Mouse (Mus musculus): ENCODE measurements around the gene Bcas3. TPM values are rescaled to one million over a fixed set of nuclear protein-coding genes. Genes with fewer than 3 reads are reported as not detected.

The Bcas3 gene
- total and polyA plus RNA-seq, 3 experiments, result 45.8 to 63.8 (median 47.6) TPM

DNA sequence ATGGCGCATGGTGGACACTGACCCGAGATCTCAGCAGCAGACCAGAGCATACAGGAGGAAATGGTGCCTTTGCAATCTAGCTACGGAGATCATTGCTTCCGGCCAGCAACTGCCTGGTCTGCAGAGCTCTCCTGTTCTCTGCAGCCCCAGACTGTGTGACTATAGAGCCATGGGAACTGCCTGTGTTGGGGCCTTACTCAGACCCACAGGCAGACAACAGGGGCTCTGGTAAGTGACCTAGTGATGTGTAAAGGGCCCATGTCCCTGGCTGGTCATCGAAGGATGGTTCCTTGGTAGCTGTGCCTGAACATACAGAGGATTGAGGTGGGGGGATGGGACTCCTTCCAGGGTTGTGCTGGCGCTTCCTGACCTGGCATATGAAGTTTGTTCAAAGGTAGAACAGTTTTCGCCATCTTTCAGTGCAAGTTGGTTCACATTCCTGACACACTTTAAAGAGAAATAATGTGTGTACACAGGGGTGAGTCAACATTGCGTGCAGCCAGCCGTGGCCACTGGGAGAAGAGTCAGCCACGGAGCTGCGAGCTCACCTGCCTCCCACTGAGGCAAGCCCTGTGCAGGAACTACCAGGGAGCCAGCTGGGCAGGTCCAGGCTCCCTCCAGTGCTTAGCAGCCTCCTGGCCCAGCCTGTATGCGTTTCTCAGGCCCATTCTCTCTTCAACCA, 439.7 kb downstream of the Bcas3 start:
- DNase-seq, result no peak

- DNase-seq, result no peak
Observed at GRCm38 (mm10) chr11:85799456-85799855, 446.5 kb downstream of the Bcas3 start.

DNA sequence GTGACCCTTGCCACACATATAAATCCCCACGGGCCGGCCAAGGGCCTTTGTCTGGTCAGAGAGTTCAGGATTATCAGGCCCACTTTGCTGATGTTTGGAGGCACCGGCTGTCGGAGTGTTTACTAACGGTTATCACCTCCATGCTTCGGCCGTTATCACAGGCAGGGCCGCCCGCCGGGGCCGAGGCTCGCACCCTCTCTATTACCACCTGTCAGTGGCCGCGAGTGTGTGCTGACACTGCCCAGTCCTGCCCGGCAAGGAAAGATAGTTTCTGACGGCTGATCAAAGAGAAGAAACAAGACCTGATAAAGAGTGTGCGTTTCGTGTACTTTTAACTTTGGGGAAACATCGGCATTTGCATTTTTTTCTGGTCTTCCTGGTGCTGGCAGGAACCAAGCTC, 446.9 kb downstream of the Bcas3 start:
- no peak for DNase-seq

- no peak for DNase-seq
Observed at GRCm38 (mm10) chr11:85800380-85800779, 447.4 kb downstream of the Bcas3 start.

DNA sequence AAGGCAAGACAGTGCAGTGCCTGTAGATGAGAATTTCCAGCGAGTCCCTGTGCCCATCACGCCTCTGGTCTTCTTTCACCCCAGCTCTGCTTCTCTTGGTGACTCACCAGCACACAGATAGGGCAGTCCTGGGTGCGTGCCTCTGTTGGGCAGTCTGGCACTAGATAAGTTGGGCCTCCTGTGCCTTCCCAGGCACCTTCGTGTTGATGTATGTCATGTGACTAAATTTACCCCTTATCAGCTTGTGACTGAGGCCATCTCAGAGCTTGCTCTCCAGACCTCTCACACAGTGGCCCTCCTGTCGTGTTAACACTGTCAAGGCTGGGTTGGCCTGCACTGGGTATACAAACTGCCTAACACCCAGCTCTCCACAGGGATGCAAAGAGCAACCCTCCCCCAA, 451.1 kb downstream of the Bcas3 start:
- DNase-seq, result no peak

DNA sequence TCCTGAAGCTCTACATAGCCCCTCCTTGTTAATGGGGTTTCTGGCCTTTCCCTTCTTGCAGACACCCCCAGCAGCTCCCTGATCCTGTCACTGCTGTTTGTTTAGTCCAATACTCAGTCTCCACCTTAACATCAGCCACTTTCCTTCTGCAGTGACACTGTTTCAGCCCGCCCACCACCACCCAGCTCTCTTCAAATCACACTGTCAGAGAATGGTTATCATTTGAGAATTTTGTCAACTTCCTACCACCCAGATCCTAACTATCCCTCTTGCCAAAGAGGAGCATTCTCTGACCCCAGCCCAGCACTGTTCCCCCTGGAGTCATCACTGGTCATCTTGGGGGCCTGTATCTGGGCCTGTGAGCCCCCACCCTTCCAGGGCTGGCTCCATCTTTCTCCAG, 452.8 kb downstream of the Bcas3 start:
- DNase-seq, result no peak

GRCm38 (mm10) chr11:85807353-85807752, 454.4 kb downstream of the Bcas3 start:
- no peak for DNase-seq

DNA sequence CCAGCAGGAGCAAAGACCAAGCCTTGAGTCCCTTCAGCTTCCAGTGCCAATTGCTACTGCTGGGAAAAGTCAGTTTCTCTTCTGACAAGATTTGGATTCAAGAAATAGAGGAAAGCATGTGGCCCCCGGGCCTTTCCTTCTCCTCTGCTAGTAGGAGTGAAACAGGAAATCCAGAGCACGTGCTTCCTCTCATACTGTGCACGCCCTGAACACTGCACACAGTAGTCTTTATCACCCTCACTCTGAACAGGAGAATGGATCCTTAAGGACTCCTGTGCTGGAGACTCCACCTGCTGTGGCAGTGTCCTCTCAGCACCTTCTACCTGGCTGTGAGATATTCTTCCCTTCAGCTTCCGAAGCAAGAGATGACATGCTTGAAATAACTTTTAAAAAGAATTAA, 458.3 kb downstream of the Bcas3 start:
- DNase-seq, result no peak

GRCm38 (mm10) chr11:85811676-85812075, 458.7 kb downstream of the Bcas3 start:
- DNase-seq, result no peak

GRCm38 (mm10) chr11:85812201-85812966, 459.4 kb downstream of the Bcas3 start:
- DNase-seq, result no peak

DNA sequence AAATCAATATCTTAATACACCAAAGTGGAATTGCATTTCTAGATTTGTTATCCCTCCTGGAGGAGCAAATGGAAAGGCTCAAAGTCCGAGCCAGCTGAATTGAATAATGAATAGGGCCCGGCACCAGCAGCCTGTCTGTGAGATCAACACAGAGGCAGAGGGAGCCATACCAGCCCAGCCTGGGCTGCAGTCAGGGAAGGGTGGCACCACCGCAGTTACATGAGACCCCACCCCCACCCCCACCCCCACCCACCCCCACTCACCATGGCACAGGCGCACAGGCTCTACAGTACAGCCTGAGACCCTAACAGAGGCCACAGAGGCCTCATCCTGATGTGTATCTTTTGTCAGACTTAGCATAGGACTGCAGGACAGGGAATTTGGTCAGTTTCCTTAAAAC, 461.7 kb downstream of the Bcas3 start:
- no peak for DNase-seq

DNA sequence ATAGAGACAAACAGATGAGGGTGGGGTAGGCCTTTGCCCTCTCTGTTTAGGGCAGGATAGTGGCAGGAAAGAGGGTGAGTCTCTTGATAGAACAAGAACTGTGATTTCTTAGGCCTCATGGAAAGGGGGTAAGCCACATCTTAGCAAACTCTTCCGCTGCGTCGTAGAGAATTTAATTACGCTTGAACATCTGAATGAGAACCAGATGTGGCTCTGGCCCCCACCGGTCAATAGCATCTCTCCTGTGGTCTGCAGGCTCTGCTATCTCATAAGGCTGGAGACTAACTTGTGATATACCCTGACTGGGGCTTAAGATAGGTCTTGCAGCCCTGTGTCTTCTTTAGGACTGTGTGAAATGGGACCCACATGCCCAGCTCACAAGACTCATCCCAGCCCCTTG, 463.5 kb downstream of the Bcas3 start:
- DNase-seq, result no peak

GRCm38 (mm10) chr11:85818401-85818800, 465.4 kb downstream of the Bcas3 start:
- DNase-seq, result peak; percentile 57

DNA sequence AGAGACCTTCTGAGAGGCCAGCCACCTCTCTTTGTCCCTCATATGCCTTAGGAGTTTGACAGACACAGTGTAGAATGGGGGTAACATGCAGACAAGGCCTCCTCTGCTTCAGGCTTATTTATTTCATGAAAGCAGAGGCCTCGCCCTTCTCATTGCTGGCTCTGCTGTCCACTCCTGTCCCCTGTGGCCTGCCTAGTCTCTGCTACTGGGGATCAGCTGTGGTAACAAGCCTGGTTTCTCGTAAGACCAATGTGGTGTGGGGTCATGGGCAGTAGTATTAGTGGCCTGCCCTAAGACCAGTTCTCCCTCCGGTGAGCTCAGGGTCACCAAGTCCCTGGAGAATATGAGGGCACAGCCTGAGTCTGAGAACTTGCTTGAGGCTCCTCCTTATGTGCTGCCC, 468.0 kb downstream of the Bcas3 start:
- DNase-seq, result no peak

DNA sequence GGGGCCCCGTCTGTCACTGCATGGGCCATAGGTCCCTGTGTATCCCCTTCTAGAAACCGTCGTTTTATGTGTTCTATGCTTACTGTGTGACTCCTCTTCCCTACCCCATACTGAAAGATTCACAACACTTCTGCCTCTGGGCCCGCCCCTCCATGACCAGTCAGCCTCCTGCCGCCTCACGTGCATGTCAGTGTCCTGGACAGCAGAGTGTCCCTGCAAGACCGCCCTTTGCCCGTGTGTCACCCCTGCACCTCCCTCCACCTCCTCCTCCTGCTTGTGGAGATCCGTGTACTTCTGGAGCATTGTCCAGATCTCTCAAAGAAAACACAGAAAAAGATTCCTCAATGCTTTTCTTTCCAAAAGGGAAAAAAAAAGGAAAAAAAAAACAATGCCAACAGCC, 468.7 kb downstream of the Bcas3 start:
- DNase-seq, result no peak

DNA sequence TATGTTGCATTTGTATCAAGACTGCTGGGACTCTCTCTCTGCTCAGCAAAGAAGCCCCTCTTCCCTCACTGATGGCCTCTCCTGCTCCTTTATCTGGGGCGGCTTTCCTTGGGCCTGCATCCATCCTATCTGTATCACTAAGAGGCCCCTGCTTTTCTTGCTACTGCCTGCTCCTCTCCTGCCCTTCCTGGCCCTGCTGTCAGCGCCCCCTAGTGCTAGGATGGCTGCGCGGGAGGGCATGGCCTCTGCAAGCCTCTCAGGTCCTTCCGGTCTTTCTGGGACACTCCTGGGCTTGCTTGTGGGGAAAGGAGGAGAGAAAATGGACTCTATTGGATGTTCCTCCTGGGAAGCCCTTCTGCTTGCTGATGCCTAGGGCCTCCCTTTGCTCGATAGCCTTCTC, 470.2 kb downstream of the Bcas3 start:
- DNase-seq, result peak; percentile 88

DNA sequence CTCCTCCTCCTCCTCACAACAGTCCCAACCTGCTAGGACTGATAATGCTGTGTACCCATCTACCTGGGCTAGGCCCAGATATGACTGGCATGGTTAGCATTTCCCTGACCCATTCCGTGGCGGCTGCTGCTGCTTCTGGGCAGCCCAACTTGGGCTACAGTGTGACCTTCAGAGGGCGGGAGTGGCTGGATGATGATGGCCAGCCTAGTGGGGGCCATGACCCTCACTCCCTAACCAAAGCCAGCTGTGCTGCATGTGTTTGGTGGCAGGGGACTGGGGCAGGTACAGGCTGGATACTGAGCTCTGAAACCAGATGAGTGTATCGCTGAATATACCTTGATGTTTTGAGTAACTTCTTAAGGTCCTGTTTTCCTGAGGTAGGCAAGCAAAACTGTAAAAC, 470.8 kb downstream of the Bcas3 start:
- no peak for DNase-seq

DNA sequence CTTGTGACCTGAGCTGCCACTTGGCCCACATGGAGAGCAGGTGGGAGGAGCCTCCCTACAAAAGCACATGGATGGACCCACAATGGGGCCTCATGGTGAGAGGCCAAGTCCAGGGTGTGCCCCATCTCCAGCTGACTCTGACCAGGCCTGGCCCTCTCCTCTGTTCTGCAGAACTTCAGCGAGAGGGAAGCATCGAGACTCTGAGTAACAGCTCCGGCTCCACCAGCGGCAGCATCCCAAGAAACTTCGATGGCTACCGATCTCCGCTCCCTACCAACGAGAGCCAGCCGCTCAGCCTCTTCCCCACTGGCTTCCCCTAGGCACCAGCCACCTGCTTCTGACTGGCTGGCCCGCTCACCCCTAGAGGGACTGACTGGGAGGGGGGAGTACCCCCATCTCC, 472.1 kb downstream of the Bcas3 start:
- no peak for DNase-seq

- DNase-seq, result peak; percentile 62
Observed at GRCm38 (mm10) chr11:85825823-85826222, 472.9 kb downstream of the Bcas3 start.

DNA sequence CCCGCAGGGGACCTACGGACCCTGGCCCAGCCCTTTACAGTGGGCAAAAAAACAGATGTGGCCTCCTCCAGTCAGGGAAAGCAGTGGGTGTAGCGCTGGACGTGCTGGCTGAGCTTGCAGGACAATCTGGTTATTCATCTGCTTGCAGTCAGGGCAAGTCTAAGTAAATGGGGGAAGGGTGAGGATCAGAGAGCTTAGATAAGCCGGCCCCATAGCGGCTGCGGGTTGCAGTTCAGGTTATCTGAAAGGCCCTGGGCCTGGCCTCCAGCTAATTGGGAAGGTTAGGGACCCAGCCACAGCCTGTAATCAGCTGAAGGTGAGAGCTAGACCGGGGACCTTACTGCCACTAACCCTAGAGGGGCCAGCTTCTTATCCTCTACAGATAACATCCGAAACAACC, 474.4 kb downstream of the Bcas3 start:
- peak; percentile 54 for DNase-seq

DNA sequence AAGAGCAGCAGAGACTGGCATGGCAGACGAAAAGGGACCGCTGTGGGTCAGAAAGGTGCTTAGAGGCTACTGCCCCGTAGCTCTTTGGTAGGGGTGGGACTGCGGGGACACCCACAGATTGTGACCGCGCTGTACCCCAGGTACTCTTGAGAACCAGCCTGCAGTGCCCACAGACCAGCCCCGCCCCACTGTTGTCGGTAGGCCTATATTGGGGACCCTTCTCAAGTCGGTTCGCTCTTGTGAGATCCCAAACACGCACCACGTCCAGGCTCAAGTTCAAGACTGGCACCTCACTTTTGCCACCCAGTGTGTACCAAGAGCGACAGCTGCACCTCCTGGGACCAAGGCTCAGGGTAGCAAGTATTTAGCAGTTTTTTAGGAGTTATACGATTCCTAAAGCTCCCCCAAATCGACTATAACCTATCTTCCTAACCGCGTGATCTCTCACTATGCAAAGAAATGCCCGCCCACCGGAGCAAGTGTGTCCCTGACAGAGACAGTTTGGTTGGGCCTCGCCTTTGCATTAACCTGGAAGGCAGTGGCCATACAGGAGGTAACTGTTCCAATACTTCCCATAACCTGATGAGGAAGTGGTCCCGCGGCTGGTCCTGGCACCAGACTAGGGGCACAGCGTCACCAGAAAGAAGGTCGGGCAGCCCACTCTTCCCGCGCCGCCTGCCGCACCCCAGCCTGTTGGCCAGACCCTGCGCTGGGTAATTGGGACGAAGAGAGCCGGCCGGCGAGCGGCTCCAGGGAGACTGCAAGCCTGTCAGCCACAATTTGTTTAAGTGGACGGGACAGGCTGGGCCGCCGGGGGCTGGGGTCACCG, 475.9 kb downstream of the Bcas3 start:
- DNase-seq, result no peak

DNA sequence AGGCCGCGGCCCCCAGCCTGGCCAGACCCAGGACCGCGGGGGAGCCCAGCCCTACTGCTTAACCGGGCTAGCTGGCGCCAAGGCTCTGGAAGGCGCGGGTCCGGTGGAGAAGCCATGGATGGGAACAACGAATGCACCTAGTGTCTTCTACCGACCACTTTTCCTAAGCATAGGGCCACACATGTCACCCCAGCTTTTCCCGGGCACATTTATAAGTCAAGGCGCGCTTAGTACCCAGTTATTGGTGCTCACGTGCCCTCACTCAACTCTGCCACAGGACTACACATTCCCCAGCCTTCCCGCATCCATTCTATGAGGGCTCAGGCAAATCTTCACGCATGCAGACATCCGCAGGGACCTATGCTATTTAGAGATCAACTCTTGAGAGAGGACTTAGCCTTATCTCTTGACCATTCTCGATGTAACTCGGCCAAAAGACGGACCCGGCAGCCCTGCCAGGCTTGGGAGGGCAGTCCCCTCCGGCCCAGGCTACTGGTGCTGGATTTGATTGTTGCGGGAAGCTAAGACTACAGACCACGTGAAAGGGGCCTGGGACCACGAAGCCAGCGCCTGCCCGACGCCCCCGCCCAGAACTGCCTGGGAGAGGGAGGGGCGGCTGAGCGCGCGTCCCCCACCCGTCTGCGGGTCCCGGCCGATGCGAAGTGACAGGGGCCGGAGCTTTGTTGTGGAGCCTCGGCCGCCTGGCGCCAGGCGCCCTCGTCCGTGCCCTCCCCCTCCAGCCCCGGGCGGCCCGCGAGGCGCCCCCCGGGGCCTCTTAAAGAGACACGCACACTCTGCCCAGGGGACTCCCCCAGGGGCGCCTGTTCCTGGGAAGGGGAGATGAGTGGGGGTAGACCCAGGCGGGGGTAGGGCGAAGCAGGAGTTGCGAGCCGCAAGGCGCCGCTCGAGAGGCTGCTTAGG, 476.8 kb downstream of the Bcas3 start:
- peak; percentile 46 for DNase-seq

Measured in adrenal gland, adult 2 months (tissue).